Mouse (Mus musculus): ENCODE results near the gene Ralgapa2.

GRCm38 (mm10) chr2:146337540-146337939 lies 174.6 kb downstream of the Ralgapa2 start:
- TF ChIP-seq CTCF (IDR thresholded peaks at IDR 0.05; ENCODE audit: extremely low read depth, insufficient read depth, insufficient read length, insufficient replicate concordance) (no peak), POLR2A (IDR thresholded peaks at IDR 0.05; ENCODE audit: low read depth, low read length) (no peak)
